Mouse (Mus musculus) kidney, adult 2 months (tissue): ENCODE measurements around the gene Mtg2. TPM values are rescaled to one million over a fixed set of nuclear protein-coding genes. Genes with fewer than 3 reads are reported as not detected.

Source experiments
- DNase-seq: peaks from one replicate; pipeline ENCODE4 v3.0.0; 2021
- H3K27ac ChIP-seq: fragments of 200-500 bp; 2 replicates; pipeline ENCODE4 v1.5.1; 2012; ENCODE audit warnings: low read depth, low read length, control low read depth, inconsistent platforms; ENCODE audit not compliant: insufficient read depth
- H3K27me3 ChIP-seq: fragments of 200-500 bp; replicated peaks from 2 replicates; pipeline ENCODE4 v1.6.1; 2012; ENCODE audit warnings: mild to moderate bottlenecking, moderate library complexity, low read length, inconsistent platforms; ENCODE audit not compliant: control insufficient read depth, insufficient read depth
- H3K36me3 ChIP-seq: fragments of 200-500 bp; 2 replicates; pipeline ENCODE4 v1.6.1; 2012; ENCODE audit warnings: mild to moderate bottlenecking, moderate library complexity, low read length, inconsistent platforms; ENCODE audit not compliant: control insufficient read depth, insufficient read depth
- H3K4me1 ChIP-seq: fragments of 200-500 bp; 2 replicates; pipeline ENCODE4 v1.6.1; 2011; ENCODE audit warnings: low read length; ENCODE audit not compliant: control insufficient read depth, insufficient read depth
- H3K4me3 ChIP-seq: fragments of 200-500 bp; 2 replicates; pipeline ENCODE4 v1.5.1; 2011; ENCODE audit warnings: mild to moderate bottlenecking, low read depth, low read length, control low read depth; ENCODE audit not compliant: insufficient read depth
- CTCF ChIP-seq: fragments of 200-500 bp; conservative IDR thresholded peaks from 2 replicates; pipeline ENCODE4 v1.5.1; 2011; ENCODE audit warnings: low read depth, mild to moderate bottlenecking, control low read depth, low read length, moderate library complexity, mixed read lengths; ENCODE audit not compliant: insufficient read depth, insufficient read length
- POLR2A ChIP-seq: fragments of 200-500 bp; IDR thresholded peaks from one replicate; pipeline ENCODE4 v1.6.1; 2011; ENCODE audit warnings: low read depth, low read length, control low read depth
- WGBS: fragments of 180-500 bp; shearing (Covaris S2); methylation state at CpG from one replicate; pipeline ENCODE4 v1.1.7; 2018; 5-methylcytosine and 5-hydroxymethylcytosine counted together
- polyA plus RNA-seq: library from polyadenylated mRNA; depleted of rRNA; stranded (reverse); fragments of >200 nt; gene quantifications from 2 replicates; pipeline ENCODE4 v1.2.3, GENCODE M21; 2012

The Mtg2 gene
- polyA plus RNA-seq, 1 experiment: 26.2 TPM

DNA sequence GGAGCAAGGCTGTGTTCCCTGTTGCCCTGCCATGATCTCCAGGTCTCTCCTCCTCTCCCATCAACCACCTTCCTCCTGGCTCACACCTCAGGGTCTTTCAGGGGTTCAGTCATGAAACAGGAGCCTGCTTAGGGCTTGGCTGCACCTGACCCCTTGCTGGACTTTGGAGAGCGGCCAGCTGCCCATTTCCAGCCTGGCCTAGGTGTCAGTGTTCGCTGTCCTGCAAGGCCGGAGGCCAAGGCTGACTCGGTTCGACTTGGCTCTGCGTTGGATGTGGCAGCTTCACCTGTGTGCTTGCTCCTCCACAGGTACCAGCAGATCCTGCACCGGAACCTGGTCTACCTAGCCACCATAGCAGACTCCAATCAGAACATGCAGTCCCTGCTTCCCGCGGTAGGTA, 17.4 kb upstream of the Mtg2 start:
- DNase-seq: peak; percentile 78
- 0 out of 2 replicates have a peak, but pooled peaks cover 2% of the 10 kb centered on the region for H3K36me3 ChIP-seq
- WGBS: 68% methylated on average over 9 of the region's 9 CpGs

GRCm38 (mm10) chr2:180063338-180064131, 6.9 kb upstream of the Mtg2 start:
- 93% methylated on average over 11 of the region's 11 CpGs for WGBS
- Histone ChIP-seq H3K4me3 (no peak overlapping the region), H3K27ac (no peak overlapping the region), H3K4me1 (no peaks in the 10 kb centered on the region), H3K27me3 (no peaks in the 10 kb centered on the region), H3K36me3 (no peaks in the 10 kb centered on the region)
- TF ChIP-seq CTCF (no peak), POLR2A (no peak)
- no peak for DNase-seq

More for the DNA sequence above, 17.4 kb upstream of the Mtg2 start:
- Histone ChIP-seq H3K27ac (no peak overlapping the region), H3K27me3 (no peaks in the 10 kb centered on the region), H3K4me3 (no peak overlapping the region), H3K4me1 (no peaks in the 10 kb centered on the region)
- TF ChIP-seq POLR2A (no peak), CTCF (no peak)

- Histone ChIP-seq H3K27ac (peak overlapping the region; percentile 62), H3K4me3 (peak overlapping the region; percentile 87), H3K4me1 (peaks cover 7% of the 10 kb centered on the region), H3K27me3 (no peaks in the 10 kb centered on the region), H3K36me3 (no peaks in the 10 kb centered on the region)
- TF ChIP-seq POLR2A: no peak
- no peak for TF ChIP-seq CTCF
- WGBS: 27% methylated on average over 20 of the region's 20 CpGs
- no peak for DNase-seq
Measured at GRCm38 (mm10) chr2:180069770-180070480, 463 bp upstream of the Mtg2 start.

DNA sequence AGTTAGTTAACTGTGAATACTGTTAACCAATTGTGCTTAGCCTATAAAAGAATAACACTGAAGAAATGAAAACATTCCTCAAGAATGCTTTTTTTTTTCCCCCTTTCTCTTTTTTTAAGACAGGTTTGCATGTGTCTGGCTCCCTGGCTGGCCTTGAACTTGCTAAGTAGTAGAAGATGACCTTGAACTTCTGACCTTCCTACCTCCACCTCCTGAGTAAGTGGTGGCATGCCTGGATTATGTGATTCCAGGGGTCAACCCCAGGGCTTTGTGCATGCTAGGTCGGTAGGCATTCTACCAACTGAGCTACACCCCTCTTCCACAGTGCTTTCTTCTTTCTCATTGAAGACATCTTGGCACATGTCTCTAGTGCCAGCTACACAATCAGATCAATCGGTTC, 1.3 kb downstream of the Mtg2 start:
- no peaks in the 10 kb centered on the region for H3K36me3 ChIP-seq
- TF ChIP-seq POLR2A: no peak
- no peak for TF ChIP-seq CTCF
- no peak for DNase-seq
- no peak overlapping the region for H3K4me3 ChIP-seq
- H3K4me1 ChIP-seq: peaks cover 7% of the 10 kb centered on the region
- 69% methylated on average over 2 of the region's 2 CpGs for WGBS
- no peak overlapping the region for H3K27ac ChIP-seq
- no peaks in the 10 kb centered on the region for H3K27me3 ChIP-seq

DNA sequence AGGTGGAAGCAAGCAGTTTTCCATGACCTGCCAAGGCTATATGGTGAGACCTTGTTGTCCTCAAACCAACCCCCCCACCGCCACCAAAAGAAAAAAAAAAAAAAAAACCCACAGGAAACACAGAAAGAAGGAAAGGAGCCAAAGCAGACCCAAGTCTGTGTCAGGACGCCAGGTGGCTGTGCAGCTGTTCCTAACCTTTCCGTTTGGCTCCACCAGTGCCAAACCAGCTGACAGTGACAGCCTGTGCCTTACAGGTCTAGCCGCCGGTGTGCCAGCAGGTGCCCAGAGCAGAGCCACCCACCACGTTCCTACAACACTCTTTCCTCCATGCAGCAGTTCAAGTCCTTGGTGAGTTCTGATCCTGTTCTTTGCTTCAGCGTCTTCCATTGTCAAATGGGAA, 2.5 kb downstream of the Mtg2 start:
- peaks cover 7% of the 10 kb centered on the region for H3K4me1 ChIP-seq
- no peak for DNase-seq
- no peak for TF ChIP-seq POLR2A
- TF ChIP-seq CTCF: no peak
- no peak overlapping the region for H3K4me3 ChIP-seq
- H3K27me3 ChIP-seq: no peaks in the 10 kb centered on the region
- 92% methylated on average over 7 of the region's 7 CpGs for WGBS
- no peaks in the 10 kb centered on the region for H3K36me3 ChIP-seq
- no peak overlapping the region for H3K27ac ChIP-seq

GRCm38 (mm10) chr2:180077622-180078021, 7.2 kb downstream of the Mtg2 start:
- WGBS: 86% methylated on average over 3 of the region's 3 CpGs
- Histone ChIP-seq H3K36me3 (no peaks in the 10 kb centered on the region), H3K4me1 (no peaks in the 10 kb centered on the region), H3K4me3 (no peak overlapping the region), H3K27ac (no peak overlapping the region), H3K27me3 (no peaks in the 10 kb centered on the region)
- DNase-seq: no peak
- TF ChIP-seq CTCF (no peak), POLR2A (no peak)

GRCm38 (mm10) chr2:180080680-180081079, 10.3 kb downstream of the Mtg2 start:
- Histone ChIP-seq H3K27me3 (no peaks in the 10 kb centered on the region), H3K36me3 (no peaks in the 10 kb centered on the region), H3K27ac (no peak overlapping the region), H3K4me1 (no peaks in the 10 kb centered on the region), H3K4me3 (no peak overlapping the region)
- WGBS: 81% methylated on average over 8 of the region's 8 CpGs
- DNase-seq: no peak
- no peak for TF ChIP-seq CTCF
- TF ChIP-seq POLR2A: no peak
